Mouse (Mus musculus) CH12.LX (cell line): ENCODE data around the gene Nab2.

Experiments
- CTCF ChIP-seq, 2 experiments: IDR thresholded peaks in 1 of 2; conservative IDR thresholded peaks in 1 of 2; 2 replicates each; pipeline ENCODE4 v1.5.1; 2011 to 2012; ENCODE audit warnings: low read depth in 2 of 2, low read length in 2 of 2, improper control_type of control experiment in 1 of 2, inconsistent platforms in 1 of 2, mild to moderate bottlenecking in 1 of 2, moderate library complexity in 1 of 2
- E2F4 ChIP-seq: IDR thresholded peaks from 2 replicates; pipeline ENCODE4 v1.6.1; 2011; ENCODE audit warnings: low read depth, low read length, improper control_type of control experiment; ENCODE audit not compliant: insufficient replicate concordance
- ELF1 ChIP-seq: IDR thresholded peaks from 2 replicates; pipeline ENCODE4 v1.6.1; 2014; ENCODE audit warnings: low read depth, mild to moderate bottlenecking, inconsistent platforms, low read length, improper control_type of control experiment
- EP300 ChIP-seq: IDR thresholded peaks from 2 replicates; pipeline ENCODE4 v1.6.1; 2011; ENCODE audit warnings: low read length, improper control_type of control experiment
- HCFC1 ChIP-seq: IDR thresholded peaks from 2 replicates; pipeline ENCODE4 v1.6.1; 2012; ENCODE audit warnings: low read depth, mild to moderate bottlenecking, inconsistent platforms, low read length, improper control_type of control experiment
- MAFK ChIP-seq: IDR thresholded peaks from 2 replicates; pipeline ENCODE4 v1.6.1; 2011; ENCODE audit warnings: low read length, improper control_type of control experiment; ENCODE audit not compliant: insufficient replicate concordance
- NRF1 ChIP-seq: IDR thresholded peaks from 2 replicates; pipeline ENCODE4 v1.6.1; 2014; ENCODE audit warnings: low read depth, mild to moderate bottlenecking, inconsistent platforms, low read length, improper control_type of control experiment, moderate library complexity
- POLR2A ChIP-seq: IDR thresholded peaks from 2 replicates; pipeline ENCODE4 v1.6.1; 2011; ENCODE audit warnings: low read depth, mild to moderate bottlenecking, improper control_type of control experiment, low read length
- POLR2AphosphoS2 ChIP-seq: IDR thresholded peaks from 2 replicates; pipeline ENCODE4 v1.6.1; 2011; ENCODE audit warnings: low read depth, low read length, improper control_type of control experiment
- SIN3A ChIP-seq: IDR thresholded peaks from 2 replicates; pipeline ENCODE4 v1.6.1; 2012; ENCODE audit warnings: low read length, improper control_type of control experiment, inconsistent platforms
- TCF12 ChIP-seq: IDR thresholded peaks from 2 replicates; pipeline ENCODE4 v1.6.1; 2014; ENCODE audit warnings: low read depth, mild to moderate bottlenecking, inconsistent platforms, low read length, improper control_type of control experiment
- USF1 ChIP-seq: IDR thresholded peaks from 2 replicates; pipeline ENCODE4 v1.6.1; 2014; ENCODE audit warnings: low read depth, mild to moderate bottlenecking, inconsistent platforms, low read length, improper control_type of control experiment
- ZMIZ1 ChIP-seq: IDR thresholded peaks from 2 replicates; pipeline ENCODE4 v1.6.1; 2012; ENCODE audit warnings: low read depth, mild to moderate bottlenecking, inconsistent platforms, low read length, improper control_type of control experiment
- ZNF384 ChIP-seq: IDR thresholded peaks from 2 replicates; pipeline ENCODE4 v1.6.1; 2012; ENCODE audit warnings: low read depth, low read length, improper control_type of control experiment, inconsistent platforms

DNA sequence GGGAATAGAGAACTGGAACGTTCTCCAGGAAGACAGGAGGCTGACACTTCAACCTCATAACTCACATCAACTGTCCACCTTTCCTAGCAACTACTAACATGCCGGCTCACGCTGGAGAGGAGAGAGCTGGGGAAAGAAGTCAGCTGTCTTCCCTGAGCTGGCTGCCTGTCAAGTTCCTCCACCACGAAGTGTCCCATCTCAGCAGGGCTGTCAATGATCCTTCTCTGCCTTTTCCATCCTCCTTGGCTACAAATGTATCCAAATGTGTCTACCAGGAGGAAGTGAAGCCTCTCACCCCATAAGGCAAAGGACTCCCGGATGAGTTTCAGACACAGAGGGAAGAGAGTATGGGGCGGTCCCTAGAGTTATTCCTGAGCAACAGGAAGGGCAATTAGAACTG, 50.2 kb downstream of the Nab2 start:
- TF ChIP-seq MAFK (no peak), CTCF (conservative IDR thresholded peaks at IDR 0.05 in 1 of 2, IDR thresholded peaks at IDR 0.05 in 1 of 2; ENCODE audit: low read depth in 2 of 2, low read length in 2 of 2) (no peak), SIN3A (no peak), POLR2A (no peak), EP300 (no peak), POLR2AphosphoS2 (no peak), ELF1 (no peak), HCFC1 (no peak), ZMIZ1 (no peak), E2F4 (no peak), NRF1 (no peak), USF1 (no peak), TCF12 (no peak), ZNF384 (no peak)
